Mouse (Mus musculus): ENCODE results near the gene Nmt1.

DNA sequence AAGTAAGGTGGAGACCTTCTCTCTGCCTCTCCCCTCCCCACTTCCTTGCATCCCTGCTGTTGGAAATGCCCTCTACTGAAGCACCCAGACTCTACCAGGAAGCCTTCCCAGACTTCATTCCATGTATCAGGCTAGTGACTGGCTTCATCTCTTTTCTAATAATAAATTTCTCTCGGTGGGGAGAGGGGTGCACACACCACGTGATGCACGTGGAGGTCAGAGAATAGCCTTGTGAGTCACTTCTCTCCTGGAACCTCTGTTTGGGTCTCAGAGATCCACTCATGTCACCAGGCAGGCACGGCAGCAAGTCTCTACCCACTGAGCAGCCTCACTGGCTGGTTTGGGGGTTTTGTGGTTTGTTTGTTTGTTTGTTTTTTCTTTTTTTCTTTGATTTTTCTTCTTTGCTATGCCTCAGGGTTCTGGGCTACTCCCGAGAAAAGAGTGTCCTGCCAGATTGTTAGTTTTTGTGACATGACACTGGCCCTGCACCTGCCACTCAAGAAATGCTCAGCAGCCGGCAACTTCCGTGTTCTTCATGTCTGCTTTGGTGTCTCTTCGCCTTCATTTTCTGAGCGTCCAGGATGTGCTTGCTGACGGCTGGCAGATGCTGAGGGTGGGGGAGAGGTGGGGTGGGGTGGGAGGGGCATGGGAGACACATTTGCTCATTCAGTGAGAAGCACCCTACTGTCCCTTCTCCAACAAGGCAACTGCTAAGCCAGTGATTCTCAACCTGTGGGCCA is 46.7 kb upstream of the Nmt1 start:
- TF ChIP-seq E2F4 (IDR thresholded peaks at IDR 0.05; ENCODE audit: insufficient read depth) (no peak), POLR2AphosphoS2 (IDR thresholded peaks at IDR 0.05; ENCODE audit: insufficient read length, low read depth) (no peak), POLR2A (IDR thresholded peaks at IDR 0.05; ENCODE audit: insufficient read length, low read depth) (no peak), SRF (IDR thresholded peaks at IDR 0.05; ENCODE audit: control insufficient read depth, insufficient read length, low read depth) (no peak), USF1 (IDR thresholded peaks at IDR 0.05; ENCODE audit: low read depth) (peak; percentile 49), MYOG (IDR thresholded peaks at IDR 0.05; ENCODE audit: control insufficient read depth in 1 of 3, insufficient read depth in 1 of 3, insufficient read length in 2 of 3, low read depth in 2 of 3) (no peak), CEBPB (IDR thresholded peaks at IDR 0.05; ENCODE audit: insufficient read depth, poor library complexity, severe bottlenecking) (no peak), TCF12 (IDR thresholded peaks at IDR 0.05; ENCODE audit: insufficient read depth, poor library complexity, severe bottlenecking) (no peak), MAX (IDR thresholded peaks at IDR 0.05; ENCODE audit: low read depth) (no peak), MYOD1 (IDR thresholded peaks at IDR 0.05; ENCODE audit: control insufficient read depth in 1 of 3, insufficient read length in 2 of 3, low read depth in 2 of 3) (no peak)

All from myocyte (in vitro differentiated cells).